Mouse (Mus musculus): ENCODE data around the gene Gnptab.
A peak's percentile ranks its signal among the peaks of the same experiment; 100 is the strongest.
"Not testable (repeated sequence)": the region's sequence is repeated elsewhere in the genome, so short reads cannot be mapped to it uniquely, and the experiment has no call there.

Gene Gnptab

DNA sequence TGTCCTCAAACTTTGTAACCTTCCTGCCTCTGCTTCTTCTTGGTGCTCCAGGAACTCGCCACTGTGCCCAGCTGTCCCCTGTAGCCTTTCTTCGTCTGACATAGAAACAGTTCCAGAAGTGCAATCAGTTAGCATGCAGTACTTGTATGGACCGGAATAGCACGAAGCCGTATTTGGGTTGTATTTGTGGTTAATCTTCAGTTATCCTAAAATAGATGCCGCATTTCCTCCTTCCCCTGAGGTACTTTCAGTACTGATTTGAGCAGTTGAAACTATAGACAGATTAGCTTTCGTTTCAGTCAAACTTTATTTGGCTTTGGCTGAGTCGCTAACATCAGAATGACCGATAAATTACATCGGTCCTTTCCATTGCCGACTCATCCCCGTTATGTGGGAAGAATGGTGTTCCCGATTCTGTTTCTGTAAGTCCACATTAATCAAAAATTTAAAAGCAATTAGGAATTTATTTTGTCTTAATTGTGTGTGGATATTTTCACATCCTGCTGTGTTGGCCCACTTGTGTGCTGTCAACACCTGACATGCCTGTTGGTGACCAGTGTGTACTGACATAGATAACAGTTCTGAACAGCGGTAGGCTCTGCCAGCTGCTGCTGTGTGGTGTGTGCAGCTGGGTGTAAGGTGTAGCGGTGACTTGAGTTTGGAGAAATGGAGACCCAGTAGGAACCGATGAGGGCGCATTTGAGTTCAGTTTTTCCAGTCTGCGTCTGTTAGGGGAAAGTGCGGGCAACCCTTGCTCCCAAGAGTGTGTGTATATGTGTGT, 41.9 kb downstream of the Gnptab start:
- no peak for DNase-seq

DNA sequence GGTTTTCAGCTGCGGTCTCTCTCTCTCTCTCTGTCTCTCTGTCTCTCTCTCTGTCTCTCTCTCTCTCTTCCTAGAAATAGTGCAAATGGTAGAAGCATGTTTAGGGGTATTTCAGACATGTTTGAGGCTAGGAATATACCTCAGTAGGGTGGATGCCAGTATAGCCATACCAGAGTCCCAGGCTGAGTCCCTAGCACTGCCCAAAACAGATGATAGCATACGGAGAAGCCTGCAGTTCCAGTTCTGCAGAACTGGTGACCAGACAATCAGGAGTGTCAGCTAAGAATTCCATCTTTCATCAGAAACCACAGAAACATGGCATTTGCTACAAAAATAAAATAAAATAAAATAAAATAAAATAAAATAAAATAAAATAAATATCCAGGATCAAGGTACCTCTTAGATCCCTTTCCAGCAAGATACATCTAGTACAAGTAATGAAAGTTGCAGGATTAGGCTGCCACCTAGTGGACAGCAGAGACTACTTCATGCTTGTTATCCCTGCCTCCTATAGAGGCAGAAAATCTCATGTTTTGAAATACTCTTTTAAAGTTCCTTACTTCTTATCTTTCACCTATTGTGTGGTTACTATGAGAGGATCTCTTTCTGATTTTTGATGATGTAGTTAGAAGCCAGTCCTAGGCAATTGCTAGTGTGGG, 47.4 kb downstream of the Gnptab start:
- DNase-seq = peak; percentile 42

DNA sequence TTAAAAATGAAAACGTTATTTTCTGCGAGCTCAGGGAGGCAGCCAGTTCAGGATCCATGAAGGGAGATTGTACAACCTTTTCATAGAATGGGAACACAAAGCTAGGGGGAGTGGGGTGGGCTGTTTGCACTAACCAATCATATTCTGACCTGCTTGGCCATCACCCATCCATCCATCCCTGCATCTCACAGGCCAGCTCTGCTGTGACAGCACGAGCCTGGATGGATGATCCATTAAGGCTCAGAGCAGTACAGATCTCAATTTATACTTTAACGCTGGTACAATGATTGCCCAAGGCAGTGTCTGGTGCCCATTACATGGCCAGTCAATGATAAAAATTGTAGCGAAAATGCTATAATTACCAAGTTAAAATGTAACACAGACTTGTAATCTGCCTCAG, 48.0 kb downstream of the Gnptab start:
- DNase-seq = no peak

DNA sequence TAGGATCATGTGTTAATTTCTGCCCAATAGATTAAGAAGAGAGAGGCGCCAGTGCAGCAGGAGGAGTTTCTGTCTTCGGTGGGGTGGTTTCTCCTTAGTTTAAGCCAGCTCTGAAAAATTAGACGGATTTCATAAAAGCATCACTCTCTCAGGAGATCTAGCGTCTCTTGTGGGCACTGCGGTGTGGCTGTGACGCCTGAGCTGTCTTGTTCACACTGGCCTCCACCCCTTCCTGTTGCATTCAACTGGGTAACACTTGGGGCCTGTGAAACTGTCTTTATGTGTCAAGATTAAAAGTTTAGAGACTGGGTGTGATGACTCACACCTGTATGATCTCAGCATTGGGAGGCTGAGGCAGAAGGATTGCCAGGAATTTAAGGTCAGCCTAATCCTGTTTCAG, 49.1 kb downstream of the Gnptab start:
- DNase-seq = no peak

DNA sequence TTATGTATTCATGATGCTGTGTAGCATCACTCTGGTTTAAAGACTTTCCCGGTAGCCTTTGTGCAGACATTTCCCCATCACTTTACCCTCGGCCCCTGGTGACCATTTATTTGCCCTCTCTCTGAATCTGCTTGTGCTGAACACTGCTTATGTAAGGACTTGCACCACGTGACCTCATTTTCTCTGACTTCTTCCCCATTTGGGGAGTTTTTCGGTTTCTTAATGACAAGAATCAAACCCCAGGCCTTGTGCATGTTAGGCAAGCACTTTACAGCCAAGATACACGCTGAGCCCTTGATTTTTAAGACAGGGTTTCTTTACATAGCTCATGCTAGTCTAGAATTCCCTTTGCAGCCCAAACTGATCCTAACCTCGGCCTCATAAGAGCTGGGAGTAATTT, 62.3 kb downstream of the Gnptab start:
- DNase-seq = no peak

DNA sequence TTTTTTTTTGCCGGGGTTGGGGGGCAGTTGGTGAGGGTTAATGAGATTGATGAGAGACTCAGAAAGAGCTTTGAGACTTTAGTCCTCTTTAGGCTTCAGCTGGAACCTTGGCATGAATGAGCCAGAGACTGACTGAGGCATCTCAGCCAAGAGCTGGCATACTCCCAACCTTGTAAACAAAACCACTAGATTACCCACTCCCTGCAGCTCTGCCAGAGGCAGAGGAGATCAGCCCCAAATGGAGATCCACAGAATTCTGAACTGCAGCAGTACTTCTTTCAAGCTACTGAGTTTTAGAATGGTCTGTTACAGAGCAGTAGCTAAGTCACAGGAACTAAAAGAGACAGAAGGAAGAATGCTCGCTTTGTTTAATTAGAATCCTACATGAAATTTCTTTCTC, 72.3 kb downstream of the Gnptab start:
- DNase-seq = peak; percentile 32

DNA sequence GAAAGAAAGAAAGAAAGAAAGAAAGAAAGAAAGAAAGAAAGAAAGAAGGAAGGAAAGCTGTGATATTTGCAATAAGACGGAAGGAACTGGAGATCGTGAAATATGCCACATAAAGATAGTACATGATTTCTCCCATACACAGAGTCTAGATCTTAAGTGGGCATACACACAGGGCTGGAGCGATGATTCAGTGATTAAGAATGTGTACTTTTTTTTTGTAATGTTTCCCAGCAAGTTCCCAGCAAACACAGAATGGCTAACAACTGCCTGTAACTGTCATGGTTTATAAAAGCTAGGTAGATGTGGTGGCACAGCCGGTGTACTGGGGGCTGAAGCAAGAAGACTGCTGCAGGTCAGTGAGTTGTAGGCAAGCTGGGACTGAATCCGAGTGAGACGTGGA, 73.1 kb downstream of the Gnptab start:
- no peak for DNase-seq

DNA sequence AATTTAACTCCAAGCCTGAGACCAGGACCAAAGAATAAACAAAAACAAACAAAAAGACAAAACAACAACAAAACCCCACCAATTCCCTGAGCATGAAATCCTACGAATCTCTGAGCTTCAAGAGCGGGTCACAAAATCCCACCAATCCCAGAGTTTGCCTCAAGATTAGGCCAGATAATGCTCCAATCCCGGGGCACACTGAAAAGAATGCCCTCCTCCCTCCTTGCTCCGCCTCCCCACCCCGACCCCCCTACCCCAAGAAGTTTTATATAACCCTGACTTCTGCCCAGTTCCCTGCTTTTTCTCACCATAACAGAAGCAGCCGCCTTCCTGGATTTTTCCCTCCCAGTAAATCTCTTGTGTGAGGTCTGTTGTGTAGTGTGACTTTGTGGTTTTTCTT, 78.9 kb downstream of the Gnptab start:
- DNase-seq = no peak

DNA sequence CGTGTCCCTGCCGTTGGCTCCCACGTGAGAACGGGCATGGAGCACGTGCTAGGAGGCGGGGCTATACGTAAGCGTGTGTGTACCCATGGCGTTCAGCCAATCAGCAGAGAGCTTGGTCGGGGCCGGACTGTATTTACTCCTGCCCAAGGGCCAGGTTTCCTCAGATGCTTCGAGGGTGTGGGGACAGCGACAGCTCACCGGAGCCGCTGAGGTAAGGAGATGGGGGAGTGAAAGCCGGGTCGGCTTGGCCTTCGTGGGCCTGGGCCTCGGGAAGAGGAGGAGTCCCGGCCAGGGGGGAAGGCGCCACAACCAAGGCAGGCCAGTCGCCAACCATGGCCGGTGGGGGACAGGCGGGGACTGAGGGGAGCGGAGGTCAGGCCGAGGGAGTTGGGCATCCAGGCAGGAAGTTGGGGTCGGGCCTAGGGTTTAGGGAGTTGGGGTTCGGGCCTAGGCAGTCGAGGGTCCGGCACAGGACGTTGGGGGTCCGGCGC, 80.6 kb downstream of the Gnptab start, which contains the start of gene Sycp3:
Sycp3 (plus strand) TSS at position 68 of the 491 bp plus-strand sequence.
- no peak for DNase-seq

DNA sequence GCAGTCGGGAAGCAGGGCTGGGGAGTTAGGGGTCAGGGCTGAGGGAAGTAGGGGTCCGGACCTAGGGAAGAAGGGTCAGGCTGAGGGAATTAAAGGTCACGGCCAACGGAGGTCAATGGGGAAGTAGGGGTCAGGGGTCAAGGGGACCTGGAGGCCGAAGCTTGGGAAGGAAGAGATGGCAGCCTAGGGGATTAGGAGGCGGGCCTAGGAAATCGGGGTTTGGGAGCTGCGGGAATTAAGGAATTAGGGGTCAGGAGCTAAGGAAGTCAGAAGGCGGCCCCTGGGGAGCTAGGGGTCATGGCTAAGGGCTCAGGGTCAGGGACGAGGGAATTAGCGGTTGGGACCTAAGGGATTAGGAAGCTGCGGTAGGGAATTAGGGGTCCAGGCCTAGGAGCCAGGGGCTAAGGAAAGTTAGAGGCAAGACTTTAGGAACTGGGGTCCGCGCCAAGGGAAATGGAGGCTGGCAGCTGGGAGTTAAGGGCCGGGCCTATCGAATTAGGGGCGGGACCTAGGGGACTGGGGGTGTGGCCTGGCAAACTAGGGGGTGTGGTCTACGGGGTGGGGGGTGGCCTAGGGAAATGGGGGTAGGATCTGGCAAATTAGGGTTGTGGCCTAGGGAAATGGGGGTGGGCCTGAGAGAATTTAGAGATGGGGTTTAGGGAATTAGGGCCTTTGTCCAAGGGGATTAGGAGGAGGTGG, 81.3 kb downstream of the Gnptab start:
- DNase-seq = no peak

DNA sequence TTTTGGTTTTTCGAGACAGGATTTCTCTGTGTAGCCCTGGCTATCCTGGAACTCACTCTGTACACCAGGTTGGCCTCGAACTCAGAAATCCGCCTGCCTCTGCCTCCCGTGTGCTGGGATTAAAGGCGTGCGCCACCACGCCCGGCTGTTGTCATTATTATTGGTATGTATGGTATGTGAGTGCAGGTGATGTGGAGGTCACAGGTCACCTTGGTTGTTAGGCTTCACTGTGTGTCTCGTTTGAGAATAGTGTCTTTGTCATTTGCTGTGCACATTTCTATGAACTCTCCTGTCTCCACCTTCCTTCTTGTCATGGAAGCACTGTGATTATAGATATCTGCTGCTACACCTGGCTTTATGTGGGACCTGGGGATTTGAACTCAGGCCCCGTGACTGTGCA, 103.9 kb downstream of the Gnptab start:
- DNase-seq = not testable (repeated sequence)

DNA sequence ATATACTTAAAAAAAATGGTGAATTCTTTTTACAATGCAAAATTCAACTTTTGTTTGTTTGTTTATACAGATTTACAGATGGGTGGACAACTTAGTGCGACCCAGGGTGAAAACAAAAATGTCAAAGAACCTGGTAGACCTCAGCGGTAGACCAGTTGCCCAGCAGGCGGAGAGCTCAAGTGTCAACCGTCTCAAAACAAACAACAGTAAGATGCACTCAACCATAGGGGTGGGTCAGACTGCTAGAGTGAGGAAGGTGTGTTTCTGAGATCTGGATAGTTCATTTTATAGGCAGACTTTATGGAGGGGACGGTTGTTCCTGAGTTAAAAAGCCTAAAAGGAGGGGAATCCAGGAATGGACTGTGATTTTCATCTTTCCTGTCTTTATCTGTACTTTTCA, 109.7 kb downstream of the Gnptab start:
- DNase-seq = no peak

DNA sequence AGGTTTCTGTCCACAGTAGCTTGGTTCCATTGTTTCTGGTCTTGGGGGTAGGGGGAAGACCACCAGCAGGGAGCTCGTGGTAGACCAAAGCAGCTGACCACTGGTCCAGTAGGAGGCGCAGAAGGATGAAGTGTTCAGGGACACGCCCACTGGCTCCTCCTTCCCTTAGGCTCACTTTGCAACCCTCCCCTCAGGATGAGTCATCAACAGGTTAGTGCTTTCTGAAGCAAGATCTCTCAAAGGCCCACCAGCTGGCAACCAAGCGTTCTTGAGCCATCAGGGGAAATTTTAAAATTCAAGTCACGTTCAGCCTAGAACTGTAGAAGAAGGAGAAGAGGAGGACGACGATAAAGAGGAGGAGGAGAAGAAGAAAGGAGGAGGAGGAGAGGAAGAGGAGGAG, 112.7 kb downstream of the Gnptab start:
- DNase-seq = no peak

DNA sequence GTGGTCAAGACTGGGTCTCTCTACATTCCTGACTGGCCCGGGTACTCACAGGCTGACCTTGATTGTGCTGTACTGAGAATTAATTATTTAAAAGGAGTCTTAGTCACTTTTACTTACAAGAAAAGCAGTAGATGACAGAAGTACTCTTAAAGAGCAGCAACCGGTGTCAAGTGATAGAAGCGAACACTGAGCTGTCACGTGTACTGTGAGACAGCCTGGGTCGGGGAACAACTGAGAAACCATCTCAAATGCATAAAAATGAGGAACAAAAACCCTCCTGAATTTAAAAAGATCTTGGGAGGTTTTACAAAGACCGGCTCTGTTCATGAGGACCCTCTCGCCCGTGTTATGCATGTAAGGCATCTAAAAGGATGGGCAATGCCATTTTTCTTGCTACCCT, 113.7 kb downstream of the Gnptab start:
- DNase-seq = no peak

DNA sequence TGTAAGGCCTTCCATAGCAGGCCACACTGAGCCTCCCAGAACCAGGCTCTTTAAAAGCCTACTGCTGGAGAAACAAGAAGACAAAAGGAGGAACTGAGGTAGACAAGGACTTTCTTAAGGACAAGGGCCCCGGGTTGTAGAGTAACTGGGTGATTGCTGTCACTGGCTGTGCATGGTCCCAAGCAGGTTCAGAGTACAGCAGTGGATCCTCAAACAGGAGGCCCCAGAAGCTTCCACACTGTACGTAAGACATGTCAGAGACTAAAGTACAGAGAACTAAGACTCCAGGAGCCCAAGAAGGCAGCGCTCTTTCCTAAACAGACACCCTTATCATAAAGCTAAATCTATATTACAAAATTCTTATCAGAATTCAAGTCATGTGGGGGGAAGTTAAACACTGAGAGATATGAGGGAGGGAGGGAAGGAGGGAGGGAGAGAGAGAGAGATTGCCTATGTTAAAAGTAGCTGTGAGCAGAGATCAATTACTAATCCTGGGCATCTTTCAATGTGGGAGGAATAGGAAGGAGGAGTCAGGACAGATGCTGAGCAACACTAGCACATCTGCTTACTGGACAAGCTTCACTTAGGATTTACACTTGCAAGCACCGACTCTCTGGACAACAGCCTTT, 116.1 kb downstream of the Gnptab start:
- DNase-seq = no peak
